Mouse (Mus musculus) right cerebral cortex, postnatal 14 days (tissue): ENCODE results near the gene Jph4.

Experiments used
- DNase-seq: peaks from one replicate; pipeline ENCODE4 v3.0.0; 2022

Gene Jph4

DNA sequence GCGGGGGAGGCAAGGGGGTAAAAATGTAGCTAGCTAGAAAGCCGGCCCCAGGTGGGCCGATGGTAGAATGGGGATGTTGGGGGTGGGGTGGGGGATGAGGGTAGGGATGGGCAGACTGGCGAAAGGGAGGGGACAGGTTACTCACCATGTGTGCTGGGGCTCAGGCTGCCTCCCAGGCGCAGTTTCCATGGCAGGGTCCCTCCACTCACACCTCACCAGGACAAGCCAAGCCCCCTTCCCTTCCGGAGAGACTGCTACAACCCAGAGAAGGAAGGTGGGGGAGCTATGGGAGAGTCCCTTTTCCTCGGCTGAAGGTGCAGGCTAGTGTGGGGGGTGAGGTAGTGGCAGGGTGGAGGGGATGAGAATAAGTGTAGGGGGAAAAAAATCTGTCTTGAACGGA lies 889 bp downstream of the Jph4 start:
- no peak for DNase-seq

- peak; percentile 71 for DNase-seq
These were observed 1.7 kb downstream of the Jph4 start for GRCm38 (mm10) chr14:55114759-55115701.

GRCm38 (mm10) chr14:55113975-55114645 lies 2.6 kb downstream of the Jph4 start:
- DNase-seq = peak; percentile 60

DNA sequence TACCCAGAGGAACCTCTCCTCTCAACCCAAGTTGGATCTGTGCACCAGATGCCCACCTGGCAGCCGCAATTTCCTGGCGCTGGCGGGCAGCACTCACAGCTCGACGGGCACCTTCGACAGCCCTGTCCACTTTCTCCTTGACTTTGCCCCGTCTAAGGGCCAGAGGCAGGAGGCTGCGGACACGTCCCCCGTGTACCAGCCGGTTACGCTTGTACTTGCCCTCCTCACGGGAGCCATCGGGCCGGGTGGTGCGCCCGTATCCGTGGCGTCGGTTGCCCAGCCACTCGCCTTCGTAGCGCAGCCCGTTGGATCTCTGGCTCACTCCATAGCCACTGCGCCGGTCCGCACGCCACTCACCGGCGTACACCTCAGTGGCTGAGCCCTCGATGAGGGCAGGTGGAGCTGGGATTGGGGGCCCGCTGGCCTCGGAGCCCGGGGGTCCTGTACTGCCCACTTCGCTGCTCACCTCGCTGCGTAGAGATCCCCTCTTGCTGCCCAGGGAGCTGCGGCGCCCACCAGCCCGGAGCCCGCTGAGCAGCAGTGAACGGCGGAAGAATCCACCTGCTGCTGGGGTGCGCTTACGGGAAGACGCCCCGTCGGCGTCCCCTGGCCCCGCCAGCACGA lies 3.3 kb downstream of the Jph4 start:
- DNase-seq = no peak

- peak; percentile 62 for DNase-seq
These were observed 5.0 kb downstream of the Jph4 start for GRCm38 (mm10) chr14:55111720-55112119.

GRCm38 (mm10) chr14:55110076-55110475 lies 6.7 kb downstream of the Jph4 start:
- DNase-seq = no peak

DNA sequence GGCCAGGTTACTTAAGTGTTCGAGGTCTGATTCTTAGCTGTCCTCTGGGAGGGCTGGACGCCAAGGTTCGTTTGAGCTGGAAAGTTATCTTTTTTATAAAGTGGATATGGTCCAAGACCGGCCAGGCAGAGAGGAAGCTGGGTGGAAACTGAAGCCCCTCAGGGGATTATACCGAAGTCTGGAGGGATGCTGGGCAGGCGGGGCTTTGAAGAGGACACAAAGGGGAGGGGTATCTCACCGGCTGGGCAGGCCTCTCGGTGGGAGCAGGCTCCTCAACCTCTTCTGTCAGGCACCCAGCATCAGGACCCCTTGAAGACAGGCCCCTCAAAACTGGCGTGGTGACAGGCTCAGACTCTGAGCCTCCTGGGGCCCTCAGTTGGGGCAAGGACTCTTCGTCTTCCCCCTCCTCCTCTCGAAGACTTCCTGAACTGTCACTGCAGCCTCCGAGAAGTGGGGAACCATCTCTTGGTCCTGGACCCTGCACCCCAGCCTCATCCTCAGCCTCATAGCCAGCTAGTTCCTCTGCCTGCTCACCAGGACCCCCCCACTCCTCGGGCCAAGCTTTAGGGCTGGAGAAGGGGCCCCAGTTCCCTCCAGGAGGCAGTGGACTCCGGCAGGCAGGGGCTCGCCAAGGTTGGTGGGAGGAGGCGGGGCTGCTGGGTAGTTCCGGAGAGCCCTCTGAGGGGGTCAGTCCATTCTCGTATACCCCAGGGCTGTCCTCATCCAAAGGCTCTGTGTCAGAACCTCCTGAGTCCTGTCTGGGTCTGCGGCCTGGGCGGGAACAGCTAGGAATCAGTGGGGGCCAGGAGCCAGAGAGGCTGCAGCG lies 7.5 kb downstream of the Jph4 start:
- no peak for DNase-seq

GRCm38 (mm10) chr14:55108202-55108870 lies 8.4 kb downstream of the Jph4 start:
- DNase-seq = peak; percentile 68

- no peak for DNase-seq
These were observed 9.7 kb downstream of the Jph4 start for GRCm38 (mm10) chr14:55106990-55107389.

- peak; percentile 87 for DNase-seq
These were observed 10.6 kb downstream of the Jph4 start, which contains the start of gene Ap1g2 for GRCm38 (mm10) chr14:55105836-55106809. TSS of gene Ap1g2 (minus strand) at chr14:55106593.

GRCm38 (mm10) chr14:55105386-55105785 lies 11.3 kb downstream of the Jph4 start:
- no peak for DNase-seq

GRCm38 (mm10) chr14:55104365-55104764 lies 12.4 kb downstream of the Jph4 start:
- DNase-seq = no peak

DNA sequence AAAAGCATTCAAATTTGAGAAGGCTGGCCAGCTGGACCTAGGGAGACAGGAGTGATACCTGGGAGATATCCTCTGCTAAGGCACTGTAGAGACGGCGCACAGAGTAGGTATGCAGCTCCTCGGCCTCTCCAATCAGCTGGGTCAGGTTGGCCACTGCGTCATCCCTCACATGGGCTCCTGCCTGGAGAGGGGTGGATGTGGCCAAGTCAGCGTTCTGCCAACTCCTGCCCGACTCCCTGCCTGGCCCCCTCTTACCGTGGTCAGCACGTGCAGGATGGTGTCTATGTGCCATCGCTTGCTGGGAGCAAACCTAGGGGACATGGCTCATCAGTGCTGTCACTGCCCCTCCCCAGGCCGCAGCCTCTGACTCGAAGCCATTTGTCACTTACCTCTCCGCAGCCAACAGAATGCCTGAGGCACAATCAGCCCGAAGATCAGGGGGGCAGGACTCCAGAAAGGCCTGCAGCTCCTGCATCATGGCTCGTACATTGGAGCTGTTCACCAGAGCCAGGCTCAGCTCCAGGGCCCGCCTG lies 14.4 kb downstream of the Jph4 start:
- DNase-seq = no peak

GRCm38 (mm10) chr14:55101592-55101991 lies 15.1 kb downstream of the Jph4 start:
- no peak for DNase-seq

DNA sequence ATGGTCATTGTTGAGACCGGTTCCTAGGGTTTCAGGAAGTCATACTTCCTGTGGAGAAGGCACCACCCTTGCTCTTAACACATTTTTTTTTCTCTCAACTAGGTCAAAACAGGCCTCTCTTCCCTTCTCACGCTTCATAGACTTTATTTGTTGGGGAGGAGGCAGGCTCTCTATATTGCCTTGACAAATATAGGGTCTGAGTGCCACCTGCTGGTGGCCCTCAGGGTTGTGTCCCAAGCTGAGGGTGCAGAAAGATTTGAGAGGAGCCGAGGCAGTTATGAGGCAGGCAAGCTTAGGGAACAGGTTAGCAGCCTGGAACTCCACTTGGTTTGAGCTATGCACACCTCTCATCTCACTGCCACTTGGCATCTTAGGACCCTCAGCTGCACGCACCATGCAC lies 18.7 kb downstream of the Jph4 start:
- peak; percentile 64 for DNase-seq

- DNase-seq = no peak
These were observed 19.1 kb downstream of the Jph4 start for GRCm38 (mm10) chr14:55097646-55098045.

- no peak for DNase-seq
These were observed 20.1 kb downstream of the Jph4 start for GRCm38 (mm10) chr14:55096573-55097087.

GRCm38 (mm10) chr14:55095671-55096070 lies 21.1 kb downstream of the Jph4 start:
- DNase-seq = no peak

GRCm38 (mm10) chr14:55095263-55095662 lies 21.5 kb downstream of the Jph4 start:
- DNase-seq = no peak

DNA sequence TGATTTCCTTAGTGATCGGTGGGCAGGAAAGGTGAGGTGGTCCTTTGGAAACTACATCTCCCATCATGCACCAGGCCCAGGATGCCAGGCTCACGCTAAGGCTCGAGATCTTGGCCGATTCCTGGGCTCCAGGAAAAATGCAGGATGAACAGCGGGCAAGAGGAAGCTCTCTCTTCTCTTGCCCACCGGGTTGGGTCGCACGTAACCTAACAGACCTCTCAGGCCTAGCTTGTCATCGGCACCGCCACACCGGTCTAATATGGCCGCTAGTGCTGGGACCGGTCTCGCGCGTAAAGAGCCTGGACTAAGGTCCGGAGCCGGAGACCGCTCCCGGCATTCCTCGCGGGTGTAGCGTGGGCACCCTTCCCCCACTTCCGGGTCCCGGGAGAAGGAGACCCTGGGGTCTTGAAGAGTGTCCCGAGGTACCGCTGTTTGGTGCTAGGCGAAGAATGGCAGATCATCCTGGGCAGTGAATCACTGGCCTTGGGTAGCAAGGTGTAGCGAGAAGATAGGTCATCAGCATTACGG lies 22.0 kb downstream of the Jph4 start, which contains the start of gene Thtpa:
TSS of gene Thtpa (plus strand) at position 81 of the 528 bp plus-strand sequence.
- peak; percentile 74 for DNase-seq
